Mouse (Mus musculus) midbrain, embryonic 13.5 days (tissue): ENCODE results near the gene Ccdc85c. TPM values are rescaled to one million over a fixed set of nuclear protein-coding genes. Genes with fewer than 3 reads are reported as not detected.
A peak's percentile ranks its signal among the peaks of the same experiment; 100 is the strongest.

Experiments
- ATAC-seq: fragments of 200-750 bp; cut with Nextera tagmentation; 2 replicates; pipeline ENCODE4 v1.8.0; 2017; ENCODE audit warnings: mild to moderate bottlenecking, moderate TSS enrichment, moderate library complexity
- H3K27ac ChIP-seq: fragments of 300-500 bp; sonication (generic); 2 replicates; pipeline ENCODE4 v1.5.1; 2015; ENCODE audit warnings: inconsistent platforms, mild to moderate bottlenecking, moderate library complexity
- H3K27me3 ChIP-seq: fragments of 300-500 bp; sonication (generic); 2 replicates; pipeline ENCODE4 v1.6.1; 2015; ENCODE audit warnings: mild to moderate bottlenecking, inconsistent platforms
- H3K36me3 ChIP-seq: fragments of 300-500 bp; sonication (generic); 2 replicates; pipeline ENCODE4 v1.6.1; 2015; ENCODE audit warnings: mild to moderate bottlenecking, inconsistent platforms
- H3K4me1 ChIP-seq: fragments of 300-500 bp; sonication (generic); replicated peaks from 2 replicates; pipeline ENCODE4 v1.6.1; 2015; ENCODE audit warnings: inconsistent platforms
- H3K4me2 ChIP-seq: fragments of 300-500 bp; sonication (generic); replicated peaks from 2 replicates; pipeline ENCODE4 v1.6.1; 2015; ENCODE audit warnings: moderate library complexity, mild to moderate bottlenecking, inconsistent platforms
- H3K4me3 ChIP-seq: fragments of 300-500 bp; sonication (generic); replicated peaks from 2 replicates; pipeline ENCODE4 v1.5.1; 2015; ENCODE audit warnings: mild to moderate bottlenecking, inconsistent platforms
- H3K9ac ChIP-seq: fragments of 300-500 bp; sonication (generic); replicated peaks from 2 replicates; pipeline ENCODE4 v1.6.1; 2015; ENCODE audit warnings: mild to moderate bottlenecking, inconsistent platforms
- H3K9me3 ChIP-seq: fragments of 300-500 bp; sonication (generic); 2 replicates; pipeline ENCODE4 v1.6.1; 2016; ENCODE audit warnings: mild to moderate bottlenecking, inconsistent platforms
- WGBS: fragments of 180-500 bp; shearing (Covaris S2); methylation state at CpG from one replicate; pipeline ENCODE4 v1.1.7; 2015; 5-methylcytosine and 5-hydroxymethylcytosine counted together
- polyA plus RNA-seq: library from polyadenylated mRNA; unstranded; fragments of >200 nt; fragmentation: Nextera tagmentation; extraction: Ambion mirVana; gene quantifications from 2 replicates; pipeline ENCODE4 v1.2.1, GENCODE M21; 2015

Gene Ccdc85c
- polyA plus RNA-seq, 1 experiment from 2014 or later: 19.5 TPM

GRCm38 (mm10) chr12:108274313-108274595, 971 bp downstream of the Ccdc85c start:
- H3K9me3 ChIP-seq: no peaks in the 10 kb centered on the region
- H3K4me1 ChIP-seq: peaks cover 78% of the 10 kb centered on the region
- peak overlapping the region; percentile 85 for H3K9ac ChIP-seq
- H3K4me2 ChIP-seq: peak overlapping the region; percentile 99
- no peaks in the 10 kb centered on the region for H3K27me3 ChIP-seq
- H3K36me3 ChIP-seq: no peaks in the 10 kb centered on the region
- WGBS: 0% methylated on average over 35 of the region's 35 CpGs
- ATAC-seq: no peak
- peak overlapping the region; percentile 87 for H3K27ac ChIP-seq
- peak overlapping the region; percentile 89 for H3K4me3 ChIP-seq

GRCm38 (mm10) chr12:108273466-108274312, 1.5 kb downstream of the Ccdc85c start:
- peak overlapping the region; percentile 87 for H3K27ac ChIP-seq
- WGBS: 4% methylated on average over 21 of the region's 21 CpGs
- ATAC-seq: no peak

GRCm38 (mm10) chr12:108272143-108272635, 3.0 kb downstream of the Ccdc85c start:
- Histone ChIP-seq H3K27me3 (no peaks in the 10 kb centered on the region), H3K4me3 (peak overlapping the region; percentile 89), H3K27ac (no peak overlapping the region), H3K4me1 (peaks cover 75% of the 10 kb centered on the region), H3K36me3 (no peaks in the 10 kb centered on the region), H3K9ac (peak overlapping the region; percentile 85), H3K9me3 (no peaks in the 10 kb centered on the region), H3K4me2 (peak overlapping the region; percentile 99)
- whole genome bisulfite sequencing: 47% methylated on average over 7 of the region's 7 CpGs
- no peak for ATAC-seq

More at GRCm38 (mm10) chr12:108273466-108274312, 1.5 kb downstream of the Ccdc85c start:
- peak overlapping the region; percentile 99 for H3K4me2 ChIP-seq
- peak overlapping the region; percentile 89 for H3K4me3 ChIP-seq
- H3K36me3 ChIP-seq: no peaks in the 10 kb centered on the region
- H3K27me3 ChIP-seq: no peaks in the 10 kb centered on the region
- H3K9ac ChIP-seq: peak overlapping the region; percentile 85
- H3K9me3 ChIP-seq: no peaks in the 10 kb centered on the region
- peaks cover 78% of the 10 kb centered on the region for H3K4me1 ChIP-seq

GRCm38 (mm10) chr12:108271351-108272142, 3.7 kb downstream of the Ccdc85c start:
- no peaks in the 10 kb centered on the region for H3K27me3 ChIP-seq
- peak overlapping the region; percentile 89 for H3K4me3 ChIP-seq
- no peaks in the 10 kb centered on the region for H3K9me3 ChIP-seq
- ATAC-seq: no peak
- WGBS: 71% methylated on average over 16 of the region's 16 CpGs
- H3K9ac ChIP-seq: peak overlapping the region; percentile 85
- H3K27ac ChIP-seq: peak overlapping the region; percentile 9; the same call in 1 of the 2 replicates
- no peaks in the 10 kb centered on the region for H3K36me3 ChIP-seq
- H3K4me2 ChIP-seq: peak overlapping the region; percentile 99
- H3K4me1 ChIP-seq: peaks cover 75% of the 10 kb centered on the region

- Histone ChIP-seq H3K27me3 (no peaks in the 10 kb centered on the region), H3K4me1 (peaks cover 85% of the 10 kb centered on the region), H3K27ac (peak overlapping the region; percentile 56), H3K9ac (peak overlapping the region; percentile 52; the same call in 1 of the 2 replicates), H3K4me3 (peak overlapping the region; percentile 89), H3K9me3 (no peaks in the 10 kb centered on the region), H3K4me2 (peak overlapping the region; percentile 99), H3K36me3 (no peaks in the 10 kb centered on the region)
- ATAC-seq: no peak
- 45% methylated on average over 11 of the region's 13 CpGs for WGBS
Observed at GRCm38 (mm10) chr12:108270240-108270919, 4.8 kb downstream of the Ccdc85c start.

GRCm38 (mm10) chr12:108269699-108270098, 5.5 kb downstream of the Ccdc85c start:
- Histone ChIP-seq H3K36me3 (no peaks in the 10 kb centered on the region), H3K4me3 (no peak overlapping the region), H3K9ac (no peak overlapping the region), H3K4me2 (peak overlapping the region; percentile 23; the same call in 1 of the 2 replicates), H3K27ac (no peak overlapping the region), H3K4me1 (peaks cover 92% of the 10 kb centered on the region), H3K9me3 (no peaks in the 10 kb centered on the region), H3K27me3 (no peaks in the 10 kb centered on the region)
- whole genome bisulfite sequencing: 89% methylated on average over 5 of the region's 5 CpGs
- ATAC-seq: no peak

GRCm38 (mm10) chr12:108268970-108269369, 6.3 kb downstream of the Ccdc85c start:
- H3K9ac ChIP-seq: no peak overlapping the region

GRCm38 (mm10) chr12:108267653-108268052, 7.6 kb downstream of the Ccdc85c start:
- no peak for ATAC-seq
- no peak overlapping the region for H3K4me2 ChIP-seq
- no peak overlapping the region for H3K4me3 ChIP-seq
- no peaks in the 10 kb centered on the region for H3K27me3 ChIP-seq
- 75% methylated on average over 7 of the region's 7 CpGs for WGBS
- H3K36me3 ChIP-seq: no peaks in the 10 kb centered on the region
- H3K4me1 ChIP-seq: peaks cover 96% of the 10 kb centered on the region
- 0 out of 2 replicates have a peak overlapping the region, but pooled peaks have one; percentile 25 for H3K27ac ChIP-seq
- no peak overlapping the region for H3K9ac ChIP-seq
- no peaks in the 10 kb centered on the region for H3K9me3 ChIP-seq

More at GRCm38 (mm10) chr12:108268970-108269369, 6.3 kb downstream of the Ccdc85c start:
- H3K4me2 ChIP-seq: no peak overlapping the region
- no peaks in the 10 kb centered on the region for H3K36me3 ChIP-seq
- H3K27ac ChIP-seq: no peak overlapping the region
- no peaks in the 10 kb centered on the region for H3K9me3 ChIP-seq
- peaks cover 96% of the 10 kb centered on the region for H3K4me1 ChIP-seq
- H3K4me3 ChIP-seq: no peak overlapping the region
- WGBS: 93% methylated on average over 10 of the region's 10 CpGs
- H3K27me3 ChIP-seq: no peaks in the 10 kb centered on the region
- ATAC-seq: no peak

GRCm38 (mm10) chr12:108265831-108266619, 9.2 kb downstream of the Ccdc85c start:
- ATAC-seq: peak; percentile 78
- Histone ChIP-seq H3K4me1 (peaks cover 96% of the 10 kb centered on the region), H3K27ac (peak overlapping the region; percentile 93), H3K4me2 (peak overlapping the region; percentile 55), H3K36me3 (no peaks in the 10 kb centered on the region), H3K27me3 (no peaks in the 10 kb centered on the region), H3K4me3 (peak overlapping the region; percentile 27), H3K9ac (peak overlapping the region; percentile 69), H3K9me3 (no peaks in the 10 kb centered on the region)
- WGBS: 7% methylated on average over 27 of the region's 27 CpGs

GRCm38 (mm10) chr12:108264918-108265317, 10.3 kb downstream of the Ccdc85c start:
- H3K4me2 ChIP-seq: peak overlapping the region; percentile 55; the same call in 1 of the 2 replicates

GRCm38 (mm10) chr12:108260950-108261349, 14.3 kb downstream of the Ccdc85c start:
- H3K36me3 ChIP-seq: no peaks in the 10 kb centered on the region
- 81% methylated on average over 12 of the region's 12 CpGs for WGBS
- ATAC-seq: no peak
- no peaks in the 10 kb centered on the region for H3K27me3 ChIP-seq
- H3K4me1 ChIP-seq: peaks cover 91% of the 10 kb centered on the region
- no peak overlapping the region for H3K9ac ChIP-seq
- H3K9me3 ChIP-seq: no peaks in the 10 kb centered on the region
- no peak overlapping the region for H3K27ac ChIP-seq
- H3K4me2 ChIP-seq: no peak overlapping the region
- no peak overlapping the region for H3K4me3 ChIP-seq

More at GRCm38 (mm10) chr12:108264918-108265317, 10.3 kb downstream of the Ccdc85c start:
- H3K4me3 ChIP-seq: no peak overlapping the region
- no peaks in the 10 kb centered on the region for H3K9me3 ChIP-seq
- ATAC-seq: 0 out of 2 replicates have a peak, but pooled peaks have one; percentile 14
- H3K4me1 ChIP-seq: peaks cover 96% of the 10 kb centered on the region
- no peaks in the 10 kb centered on the region for H3K27me3 ChIP-seq
- no peaks in the 10 kb centered on the region for H3K36me3 ChIP-seq
- 83% methylated on average over 7 of the region's 7 CpGs for WGBS
- peak overlapping the region; percentile 93 for H3K27ac ChIP-seq
- peak overlapping the region; percentile 69 for H3K9ac ChIP-seq
